Mouse (Mus musculus): Measurements from ENCODE around the gene Stpg1. TPM values are rescaled to one million over a fixed set of nuclear protein-coding genes. Genes with fewer than 3 reads are reported as not detected.

Stpg1 gene
- polyA plus RNA-seq, 1 experiment from 2014 or later, result 0.70 TPM

DNA sequence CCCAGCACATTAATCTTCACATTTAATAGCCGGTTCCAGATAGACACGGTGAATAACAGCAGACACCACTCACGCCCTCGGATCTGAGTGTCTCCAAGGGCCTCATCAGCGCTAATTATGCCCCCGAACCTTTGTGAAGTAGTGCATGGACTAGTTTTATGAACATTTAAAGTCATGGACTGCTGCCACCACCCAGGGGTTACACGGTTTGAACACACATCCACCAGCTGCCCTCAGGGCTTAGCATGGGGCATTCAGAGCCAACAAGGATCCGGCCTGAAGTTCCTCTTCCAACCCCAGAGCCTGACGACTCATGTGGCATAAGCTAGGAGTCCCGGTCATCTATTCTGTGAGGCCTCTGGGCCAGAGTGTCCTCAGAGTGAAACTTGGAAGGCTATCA is 9.5 kb upstream of the Stpg1 start:
- Histone ChIP-seq H3K27ac (replicated peaks in 1 of 2; ENCODE audit: control insufficient read depth in 1 of 2, insufficient read depth in 1 of 2, low read depth in 2 of 2, low read length in 2 of 2) (no peak overlapping the region), H3K4me2 (ENCODE audit: low read length) (no peak overlapping the region), H3K27me3 (ENCODE audit: control insufficient read depth, insufficient read depth, low read length) (no peaks in the 10 kb centered on the region), H3K36me3 (ENCODE audit: control insufficient read depth, insufficient read depth, low read length) (peaks cover 24% of the 10 kb centered on the region), H3K9ac (ENCODE audit: low read length) (no peak overlapping the region), H3K4me1 (ENCODE audit: control insufficient read depth in 2 of 2, insufficient read depth in 2 of 2, low read length in 2 of 2) (peaks cover 5 to 6% of the 10 kb centered on the region in 2 experiments; a peak in 3 of 4 replicates), H3K9me3 (ENCODE audit: control insufficient read depth, low read length) (no peaks in the 10 kb centered on the region), H3K4me3 (ENCODE audit: control insufficient read depth in 1 of 2, insufficient read depth in 1 of 2, low read depth in 1 of 2, low read length in 2 of 2) (no peak overlapping the region)
- no peak for ATAC-seq (ENCODE audit: insufficient number of reproducible peaks, insufficient read depth, low FRiP score, low read depth)
- 85% methylated on average over 10 of the region's 10 CpGs for WGBS

DNA sequence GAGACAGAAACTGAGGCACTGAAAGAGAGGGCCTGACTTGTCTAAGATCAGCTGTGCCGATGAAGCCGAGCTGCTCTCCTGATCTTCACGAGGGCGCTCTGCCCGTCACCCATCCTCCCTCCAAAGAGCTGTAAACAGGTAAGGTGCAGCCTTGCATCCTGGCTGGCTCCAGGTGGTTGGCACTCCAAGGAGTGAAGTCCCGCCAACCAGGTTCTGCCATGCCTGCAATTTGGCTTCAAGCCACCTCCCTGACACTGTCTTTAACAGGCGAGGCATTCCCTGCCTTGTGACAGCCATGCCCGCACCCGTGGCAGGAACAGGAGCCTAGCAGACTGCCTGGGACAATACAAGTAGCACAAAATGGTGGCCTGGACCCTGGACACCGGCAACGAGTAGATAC is 8.2 kb upstream of the Stpg1 start:
- no peak overlapping the region for H3K27ac ChIP-seq (replicated peaks in 1 of 2; ENCODE audit: control insufficient read depth in 1 of 2, insufficient read depth in 1 of 2, low read depth in 2 of 2, low read length in 2 of 2)
- ATAC-seq (ENCODE audit: insufficient number of reproducible peaks, insufficient read depth, low FRiP score, low read depth), result no peak
- peaks cover 24% of the 10 kb centered on the region for H3K36me3 ChIP-seq (ENCODE audit: control insufficient read depth, insufficient read depth, low read length)
- H3K27me3 ChIP-seq (ENCODE audit: control insufficient read depth, insufficient read depth, low read length), result no peaks in the 10 kb centered on the region
- H3K4me2 ChIP-seq (ENCODE audit: low read length), result no peak overlapping the region
- WGBS, result 86% methylated on average over 11 of the region's 11 CpGs
- no peak overlapping the region for H3K9ac ChIP-seq (ENCODE audit: low read length)
- no peak overlapping the region for H3K4me3 ChIP-seq (ENCODE audit: control insufficient read depth in 1 of 2, insufficient read depth in 1 of 2, low read depth in 1 of 2, low read length in 2 of 2)
- H3K9me3 ChIP-seq (ENCODE audit: control insufficient read depth, low read length), result no peaks in the 10 kb centered on the region
- H3K4me1 ChIP-seq (ENCODE audit: control insufficient read depth in 2 of 2, insufficient read depth in 2 of 2, low read length in 2 of 2), result peaks cover 5 to 6% of the 10 kb centered on the region in 2 experiments; a peak in 3 of 4 replicates

- no peak overlapping the region for H3K4me2 ChIP-seq (ENCODE audit: low read length)
- no peaks in the 10 kb centered on the region for H3K27me3 ChIP-seq (ENCODE audit: control insufficient read depth, insufficient read depth, low read length)
- H3K9me3 ChIP-seq (ENCODE audit: control insufficient read depth, low read length), result no peaks in the 10 kb centered on the region
- no peak overlapping the region for H3K9ac ChIP-seq (ENCODE audit: low read length)
- peaks cover 3% of the 10 kb centered on the region in 2 experiments; a peak in 2 of 4 replicates for H3K4me1 ChIP-seq (ENCODE audit: control insufficient read depth in 2 of 2, insufficient read depth in 2 of 2, low read length in 2 of 2)
- WGBS, result 89% methylated on average over 7 of the region's 7 CpGs
- H3K36me3 ChIP-seq (ENCODE audit: control insufficient read depth, insufficient read depth, low read length), result peaks cover 20% of the 10 kb centered on the region
- ATAC-seq (ENCODE audit: insufficient number of reproducible peaks, insufficient read depth, low FRiP score, low read depth), result no peak
- no peak overlapping the region for H3K27ac ChIP-seq (replicated peaks in 1 of 2; ENCODE audit: control insufficient read depth in 1 of 2, insufficient read depth in 1 of 2, low read depth in 2 of 2, low read length in 2 of 2)
- H3K4me3 ChIP-seq (ENCODE audit: control insufficient read depth in 1 of 2, insufficient read depth in 1 of 2, low read depth in 1 of 2, low read length in 2 of 2), result no peak overlapping the region
These were observed 5.3 kb upstream of the Stpg1 start for GRCm38 (mm10) chr4:135489256-135489655.

DNA sequence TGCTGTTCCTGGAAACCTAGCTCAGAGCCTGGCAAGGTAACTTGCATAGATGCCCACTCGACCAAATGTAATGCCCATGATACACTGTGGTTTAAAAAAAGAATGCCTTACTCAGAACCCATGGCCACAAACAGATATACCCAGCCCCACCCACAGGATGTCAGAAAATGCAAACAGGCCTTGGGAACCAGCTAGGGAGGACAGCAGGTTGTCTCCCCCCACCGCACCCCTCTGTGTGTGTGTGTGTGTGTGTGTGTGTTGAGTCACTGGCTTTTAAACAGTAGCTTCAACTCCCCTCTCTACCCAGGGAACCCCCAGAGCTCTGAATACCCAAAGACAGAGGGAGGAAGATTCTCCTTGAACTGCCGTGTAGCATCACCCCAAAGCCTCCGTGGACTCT is 1.3 kb upstream of the Stpg1 start:
- Histone ChIP-seq H3K9me3 (ENCODE audit: control insufficient read depth, low read length) (no peaks in the 10 kb centered on the region), H3K4me2 (ENCODE audit: low read length) (peak overlapping the region; percentile 95), H3K4me3 (ENCODE audit: control insufficient read depth in 1 of 2, insufficient read depth in 1 of 2, low read depth in 1 of 2, low read length in 2 of 2) (peak overlapping the region in 1 of 2 experiments; percentile 85; a peak in 1 of 4 replicates), H3K36me3 (ENCODE audit: control insufficient read depth, insufficient read depth, low read length) (peaks cover 18% of the 10 kb centered on the region), H3K27ac (replicated peaks in 1 of 2; ENCODE audit: control insufficient read depth in 1 of 2, insufficient read depth in 1 of 2, low read depth in 2 of 2, low read length in 2 of 2) (no peak overlapping the region), H3K27me3 (ENCODE audit: control insufficient read depth, insufficient read depth, low read length) (no peaks in the 10 kb centered on the region), H3K4me1 (ENCODE audit: control insufficient read depth in 2 of 2, insufficient read depth in 2 of 2, low read length in 2 of 2) (peaks cover 7 to 11% of the 10 kb centered on the region in 2 experiments; a peak in 3 of 4 replicates), H3K9ac (ENCODE audit: low read length) (no peak overlapping the region)
- 51% methylated on average over 4 of the region's 4 CpGs for WGBS
- no peak for ATAC-seq (ENCODE audit: insufficient number of reproducible peaks, insufficient read depth, low FRiP score, low read depth)

- H3K27ac ChIP-seq (replicated peaks in 1 of 2; ENCODE audit: control insufficient read depth in 1 of 2, insufficient read depth in 1 of 2, low read depth in 2 of 2, low read length in 2 of 2), result 0 out of 4 replicates have a peak overlapping the region, but pooled peaks of 1 of the 2 experiments have one; percentile 44
- H3K36me3 ChIP-seq (ENCODE audit: control insufficient read depth, insufficient read depth, low read length), result peaks cover 13% of the 10 kb centered on the region; the same call in 1 of the 2 replicates
- H3K4me2 ChIP-seq (ENCODE audit: low read length), result peak overlapping the region; percentile 95
- no peaks in the 10 kb centered on the region for H3K27me3 ChIP-seq (ENCODE audit: control insufficient read depth, insufficient read depth, low read length)
- WGBS, result 3% methylated on average over 33 of the region's 33 CpGs
- peak overlapping the region; percentile 83 to 85 for H3K4me3 ChIP-seq (ENCODE audit: control insufficient read depth in 1 of 2, insufficient read depth in 1 of 2, low read depth in 1 of 2, low read length in 2 of 2)
- ATAC-seq (ENCODE audit: insufficient number of reproducible peaks, insufficient read depth, low FRiP score, low read depth), result no peak
- peak overlapping the region; percentile 69 for H3K9ac ChIP-seq (ENCODE audit: low read length)
- H3K9me3 ChIP-seq (ENCODE audit: control insufficient read depth, low read length), result no peaks in the 10 kb centered on the region
- peaks cover 7 to 11% of the 10 kb centered on the region in 2 experiments; a peak in 3 of 4 replicates for H3K4me1 ChIP-seq (ENCODE audit: control insufficient read depth in 2 of 2, insufficient read depth in 2 of 2, low read length in 2 of 2)
These were observed 684 bp upstream of the Stpg1 start for GRCm38 (mm10) chr4:135493691-135494520.

DNA sequence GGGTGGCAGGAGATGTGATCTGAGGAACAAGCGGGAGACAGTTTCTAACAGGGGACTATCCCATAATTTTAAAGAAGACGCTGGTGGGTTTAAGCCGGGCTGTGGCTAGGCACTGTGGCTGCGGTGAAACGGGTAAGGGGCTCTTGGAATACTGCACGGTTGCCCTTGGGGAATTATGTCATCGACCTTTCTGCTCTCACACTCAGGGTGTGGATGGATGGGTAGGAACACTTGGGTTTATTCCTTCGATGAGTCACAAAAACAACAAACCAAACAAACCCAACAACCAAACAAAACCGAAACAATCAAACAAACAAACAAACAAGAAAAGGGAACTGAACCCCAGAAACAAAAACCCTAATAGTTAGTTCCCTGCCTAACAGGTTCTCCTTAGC is 804 bp downstream of the Stpg1 start:
- WGBS, result 16% methylated on average over 9 of the region's 9 CpGs
- H3K9ac ChIP-seq (ENCODE audit: low read length), result no peak overlapping the region

DNA sequence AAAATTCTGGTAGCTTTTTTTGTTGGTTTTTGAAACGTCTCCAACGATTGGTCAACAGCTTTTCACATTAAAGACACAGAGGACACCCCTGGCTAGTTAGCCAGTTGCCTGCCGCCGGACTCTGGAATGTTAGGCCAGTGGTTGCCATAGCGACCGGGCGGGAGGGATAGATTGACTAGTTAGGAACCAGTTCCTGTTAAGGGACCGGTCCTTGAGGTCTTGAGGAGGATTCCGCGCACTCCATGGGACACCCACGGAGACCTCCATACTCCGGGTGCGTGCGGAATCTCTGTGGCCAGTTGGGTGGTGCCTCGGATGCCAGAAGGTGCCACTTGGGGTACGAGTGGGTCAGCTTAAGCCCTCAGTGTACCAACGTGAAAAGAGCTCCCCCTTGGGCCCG is 1.2 kb downstream of the Stpg1 start:
- no peak overlapping the region for H3K4me3 ChIP-seq (ENCODE audit: control insufficient read depth in 1 of 2, insufficient read depth in 1 of 2, low read depth in 1 of 2, low read length in 2 of 2)
- 22% methylated on average over 18 of the region's 18 CpGs for WGBS
- no peak overlapping the region for H3K27ac ChIP-seq (replicated peaks in 1 of 2; ENCODE audit: control insufficient read depth in 1 of 2, insufficient read depth in 1 of 2, low read depth in 2 of 2, low read length in 2 of 2)
- H3K36me3 ChIP-seq (ENCODE audit: control insufficient read depth, insufficient read depth, low read length), result no peaks in the 10 kb centered on the region
- H3K27me3 ChIP-seq (ENCODE audit: control insufficient read depth, insufficient read depth, low read length), result no peaks in the 10 kb centered on the region
- H3K9ac ChIP-seq (ENCODE audit: low read length), result no peak overlapping the region
- peak overlapping the region; percentile 95 for H3K4me2 ChIP-seq (ENCODE audit: low read length)
- no peaks in the 10 kb centered on the region for H3K9me3 ChIP-seq (ENCODE audit: control insufficient read depth, low read length)
- H3K4me1 ChIP-seq (ENCODE audit: control insufficient read depth in 2 of 2, insufficient read depth in 2 of 2, low read length in 2 of 2), result peaks cover 7 to 11% of the 10 kb centered on the region in 2 experiments; a peak in 3 of 4 replicates
- no peak for ATAC-seq (ENCODE audit: insufficient number of reproducible peaks, insufficient read depth, low FRiP score, low read depth)

More for the DNA sequence above, 804 bp downstream of the Stpg1 start:
- H3K4me1 ChIP-seq (ENCODE audit: control insufficient read depth in 2 of 2, insufficient read depth in 2 of 2, low read length in 2 of 2), result peaks cover 7 to 11% of the 10 kb centered on the region in 2 experiments; a peak in 3 of 4 replicates
- no peak overlapping the region for H3K27ac ChIP-seq (replicated peaks in 1 of 2; ENCODE audit: control insufficient read depth in 1 of 2, insufficient read depth in 1 of 2, low read depth in 2 of 2, low read length in 2 of 2)
- H3K36me3 ChIP-seq (ENCODE audit: control insufficient read depth, insufficient read depth, low read length), result 0 out of 2 replicates have a peak, but pooled peaks cover under 1% of the 10 kb centered on the region
- peak overlapping the region; percentile 83 to 85 for H3K4me3 ChIP-seq (ENCODE audit: control insufficient read depth in 1 of 2, insufficient read depth in 1 of 2, low read depth in 1 of 2, low read length in 2 of 2)
- no peak for ATAC-seq (ENCODE audit: insufficient number of reproducible peaks, insufficient read depth, low FRiP score, low read depth)
- H3K4me2 ChIP-seq (ENCODE audit: low read length), result peak overlapping the region; percentile 95
- H3K27me3 ChIP-seq (ENCODE audit: control insufficient read depth, insufficient read depth, low read length), result no peaks in the 10 kb centered on the region
- no peaks in the 10 kb centered on the region for H3K9me3 ChIP-seq (ENCODE audit: control insufficient read depth, low read length)
